Mouse (Mus musculus) left cerebral cortex, postnatal 25 days (tissue): ENCODE results near the gene Spry1. TPM values are rescaled to one million over a fixed set of nuclear protein-coding genes. Genes with fewer than 3 reads are reported as not detected.
"Not testable (repeated sequence)": the region's sequence is repeated elsewhere in the genome, so short reads cannot be mapped to it uniquely, and the experiment has no call there.

ENCODE experiments used
- DNase-seq, 2 experiments: peaks; one replicate each; pipeline ENCODE4 v3.0.0; 2022; ENCODE audit warnings: low spot score in 2 of 2, mixed read lengths in 1 of 2
- intact Hi-C: fragments of 180-260 bp; cut with DNase I; formaldehyde crosslinking; loops from one replicate; pipeline ENCODE4 v1.15.1; 2025
- total RNA-seq, 2 experiments: library from RNA; stranded (reverse); gene quantifications; 2 replicates each; pipeline ENCODE4 v1.2.3; 2021

Gene Spry1
- 10 to 100 TPM; 12.0 to 12.2 TPM for total RNA-seq

DNA sequence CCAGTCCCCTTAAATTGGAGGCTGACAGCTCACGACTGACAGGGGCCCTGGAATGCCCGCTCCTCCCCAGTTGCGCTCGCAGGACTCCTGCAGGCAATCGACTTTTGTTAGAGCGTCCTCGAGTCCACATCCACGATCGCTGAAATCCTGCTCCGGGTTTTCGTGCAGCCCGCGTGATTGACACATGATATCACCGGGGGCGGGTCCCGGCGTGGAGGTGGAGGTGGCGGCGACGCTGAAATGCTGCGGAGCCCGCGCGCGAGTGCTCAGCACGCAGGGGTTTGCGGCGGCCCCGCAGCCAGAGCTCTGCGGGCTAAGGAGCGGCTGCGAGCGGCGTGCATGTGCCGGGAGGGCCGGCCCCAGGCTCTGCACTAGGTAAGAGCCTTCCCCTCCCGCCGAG lies at the start of gene Spry1:
TSS of gene Spry1 (plus strand) at position 258 of the 400 bp plus-strand sequence.
- peak; percentile 96 to 97 for DNase-seq
- intact Hi-C loops, result loop anchor here (1.0 to 5.0 kb wide), 6 partner anchors 48 to 313 kb away; no protein-coding TSS in a partner anchor

DNA sequence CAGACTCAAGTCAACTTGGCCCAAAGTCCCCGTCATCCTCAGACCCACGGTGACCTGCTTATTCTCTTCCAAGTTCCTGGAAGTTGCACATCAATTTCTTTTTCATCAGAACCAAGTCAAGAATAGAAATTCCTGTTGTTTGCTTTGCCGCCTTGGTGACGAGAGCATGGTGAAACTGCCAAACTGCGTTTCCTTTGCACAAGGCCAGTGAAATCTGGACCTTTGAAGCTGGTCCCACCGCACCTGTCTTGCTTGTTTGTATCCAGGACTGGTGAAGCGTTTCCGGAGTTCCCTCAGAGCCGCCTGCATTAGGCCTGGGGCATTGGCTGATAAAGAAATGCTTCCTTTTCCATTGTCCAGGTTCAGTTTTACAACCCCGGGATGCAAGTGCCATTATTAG lies 44.0 kb upstream of the Spry1 start:
- DNase-seq, result no peak
- intact Hi-C loops, result no loop called here

DNA sequence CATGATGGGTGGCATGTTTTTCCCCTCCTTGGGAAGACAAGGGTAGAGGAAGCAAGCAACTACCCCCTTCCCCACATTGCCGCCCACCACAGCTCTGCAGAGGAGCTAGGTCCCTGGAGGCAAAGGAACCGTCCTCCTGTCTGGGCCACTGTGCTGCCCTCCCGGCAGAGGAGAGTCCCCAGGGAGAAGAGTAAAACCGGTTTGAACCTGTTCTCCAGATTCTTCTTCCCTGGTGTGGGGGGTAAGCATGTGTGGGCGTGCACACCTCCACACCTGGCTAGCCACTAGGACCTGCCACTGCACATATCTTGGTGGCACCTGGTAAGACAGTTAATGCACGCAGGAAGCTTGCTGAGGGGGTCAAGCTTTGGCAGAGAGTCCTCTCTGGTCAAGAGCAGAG lies 43.2 kb upstream of the Spry1 start:
- DNase-seq, result no peak
- intact Hi-C loops, result no loop called here

DNA sequence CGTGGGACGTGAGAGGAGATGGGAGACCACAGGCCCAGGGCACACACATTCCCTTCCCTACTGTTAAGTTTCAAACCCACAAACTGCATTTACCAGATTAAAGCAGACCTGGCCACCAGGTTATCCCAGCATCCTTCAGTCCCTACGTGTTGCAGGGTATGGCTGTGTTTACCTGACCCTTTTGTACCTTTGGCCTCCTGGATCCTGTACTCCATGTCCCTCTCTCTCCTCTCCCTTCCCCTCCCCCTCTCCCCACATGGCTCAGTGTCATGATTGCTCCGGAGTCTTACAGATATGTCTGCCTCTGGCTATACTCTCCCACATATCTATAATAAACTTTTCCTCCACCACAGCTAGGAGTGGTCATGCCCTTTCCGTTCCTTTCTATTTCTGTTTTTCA lies 42.5 kb upstream of the Spry1 start:
- intact Hi-C loops, result no loop called here

DNA sequence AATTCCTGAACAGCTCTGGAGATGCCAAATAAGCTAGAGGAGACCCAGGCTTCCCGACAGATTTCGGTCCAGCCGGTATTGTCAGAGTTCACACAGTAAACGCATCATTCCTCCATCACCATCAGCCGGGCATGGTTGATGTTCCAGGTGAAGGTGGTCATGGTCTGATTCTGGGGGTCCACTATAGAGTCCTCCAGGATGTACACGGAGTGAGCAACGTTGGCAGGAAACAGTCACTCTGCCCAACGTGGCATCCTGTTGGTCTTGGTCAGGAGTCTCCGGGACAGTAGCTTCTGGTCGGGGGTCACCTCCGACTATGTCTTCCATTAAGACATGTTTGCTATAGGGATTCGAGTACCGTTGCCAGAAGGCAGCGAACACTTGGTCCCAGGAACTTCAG lies 40.1 kb upstream of the Spry1 start:
- DNase-seq, intact Hi-C loops: not testable (repeated sequence)

More for the DNA sequence above, 42.5 kb upstream of the Spry1 start:
- no peak for DNase-seq

DNA sequence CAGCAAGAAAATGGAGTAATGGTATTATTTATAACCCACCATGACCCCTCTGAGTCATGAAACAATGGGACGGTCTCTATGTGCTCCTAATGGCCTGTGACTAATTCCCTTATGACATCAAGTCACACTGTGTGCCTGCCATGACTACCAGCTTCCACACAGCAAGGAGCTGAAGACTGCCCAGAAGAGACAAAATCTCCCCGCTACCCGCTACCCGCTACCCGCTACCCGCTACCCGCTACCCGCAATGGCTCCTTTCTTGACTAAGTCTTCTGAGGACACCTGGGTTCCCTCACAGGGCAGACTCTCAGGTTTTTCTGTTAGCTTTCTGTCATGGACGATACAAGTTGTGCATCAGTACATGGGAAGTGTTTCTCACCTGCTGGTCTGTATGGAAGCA lies 37.4 kb upstream of the Spry1 start:
- intact Hi-C loops, result no loop called here
- no peak for DNase-seq

DNA sequence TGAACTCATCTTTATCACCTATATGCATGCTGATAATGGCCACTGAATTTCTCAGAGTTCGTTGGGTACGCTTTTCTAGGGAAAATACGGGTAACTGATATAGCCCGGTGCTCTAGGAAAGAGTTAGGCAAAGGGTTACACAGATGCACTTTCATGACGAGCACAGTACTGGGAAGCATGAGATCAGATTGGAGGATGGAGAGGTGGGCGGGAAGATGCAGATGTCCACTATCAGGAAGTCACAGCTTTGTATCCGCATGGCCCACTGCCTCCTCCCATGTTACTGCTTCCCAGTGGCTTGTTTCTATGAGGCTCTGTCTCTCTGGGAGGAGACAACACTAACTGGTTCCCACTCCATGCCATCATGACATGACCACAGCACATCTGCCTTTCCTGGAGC lies 36.9 kb upstream of the Spry1 start:
- intact Hi-C loops, result no loop called here
- no peak for DNase-seq

DNA sequence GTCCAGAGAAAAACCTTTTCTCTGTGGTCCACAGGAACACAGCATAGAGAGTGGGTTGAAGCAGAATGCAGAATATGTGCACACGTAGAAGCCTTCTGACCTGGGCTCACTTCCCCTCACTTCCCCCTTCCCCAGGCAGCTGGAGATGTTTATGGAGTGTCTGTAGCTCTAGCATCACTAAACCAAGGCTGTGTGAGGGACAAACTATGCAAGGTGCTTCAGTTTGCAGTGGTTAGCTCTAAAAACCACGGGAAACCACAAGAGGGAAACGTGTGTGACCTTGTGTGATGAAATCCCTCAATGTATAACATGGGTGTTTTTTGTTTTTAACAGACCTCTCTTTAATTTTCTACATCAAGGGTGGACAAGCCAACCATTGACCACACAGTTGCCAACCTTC lies 36.2 kb upstream of the Spry1 start:
- intact Hi-C loops, result no loop called here
- DNase-seq, result no peak

DNA sequence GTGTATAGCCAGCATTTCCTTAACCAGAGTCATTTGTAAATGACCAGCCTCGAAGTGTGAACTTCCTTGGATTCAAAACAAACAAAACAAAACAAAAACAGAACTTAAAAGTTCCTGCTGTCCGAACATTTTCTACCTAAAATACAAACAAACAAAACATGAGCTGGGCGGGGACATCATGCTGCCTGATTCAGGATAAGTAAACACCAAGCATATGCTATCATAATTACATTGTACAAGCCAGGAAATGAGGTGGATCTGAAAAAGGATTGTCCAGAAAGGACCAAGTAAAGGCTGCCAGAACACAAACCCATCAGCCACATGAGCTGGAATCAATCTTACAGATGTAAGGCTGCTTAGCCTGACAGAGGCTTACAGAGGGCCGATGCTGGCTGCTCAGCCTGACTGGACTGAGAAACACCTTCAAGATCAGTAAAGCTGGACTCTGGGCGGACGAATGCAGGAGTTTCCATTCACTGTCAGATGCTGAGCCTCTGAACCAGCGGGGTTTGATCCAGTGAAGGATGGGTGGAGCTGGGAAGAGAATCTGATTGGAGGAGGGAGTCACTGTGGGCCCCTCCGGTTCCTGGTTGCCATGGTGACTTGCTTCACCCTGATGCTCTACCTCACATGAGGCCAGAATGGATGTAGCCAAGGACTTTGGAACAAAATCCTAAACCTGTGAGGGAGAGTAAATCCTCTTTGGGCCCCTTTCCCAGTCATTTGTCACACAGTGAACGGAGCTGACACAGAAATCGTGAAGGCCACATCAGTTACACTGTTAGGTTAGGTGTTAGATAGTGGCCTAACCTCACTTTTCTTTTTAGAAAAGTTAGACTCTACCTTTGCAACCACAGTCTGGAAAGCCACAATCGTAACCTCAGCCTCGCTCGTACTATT lies 34.5 kb upstream of the Spry1 start:
- DNase-seq, result no peak
- intact Hi-C loops, result no loop called here

DNA sequence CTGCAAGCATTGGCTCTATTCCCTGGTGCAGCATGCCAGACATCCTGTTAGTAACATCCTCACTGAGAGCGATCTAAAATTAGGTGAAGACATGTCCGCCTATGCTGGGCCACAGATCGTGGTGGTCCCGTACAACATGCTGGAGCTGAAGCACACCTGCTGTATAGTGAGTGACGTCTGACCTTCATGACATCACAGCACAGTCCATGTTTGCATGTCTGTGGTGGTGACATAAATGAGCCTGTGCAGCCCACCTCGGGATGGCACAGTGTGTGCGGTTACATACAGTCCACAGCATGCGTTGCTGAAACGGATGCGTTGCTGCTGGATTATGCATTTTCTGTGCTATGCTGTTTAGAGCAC lies 33.9 kb upstream of the Spry1 start:
- intact Hi-C loops, result no loop called here
- peak in 1 of 2 experiments; percentile 30 for DNase-seq

DNA sequence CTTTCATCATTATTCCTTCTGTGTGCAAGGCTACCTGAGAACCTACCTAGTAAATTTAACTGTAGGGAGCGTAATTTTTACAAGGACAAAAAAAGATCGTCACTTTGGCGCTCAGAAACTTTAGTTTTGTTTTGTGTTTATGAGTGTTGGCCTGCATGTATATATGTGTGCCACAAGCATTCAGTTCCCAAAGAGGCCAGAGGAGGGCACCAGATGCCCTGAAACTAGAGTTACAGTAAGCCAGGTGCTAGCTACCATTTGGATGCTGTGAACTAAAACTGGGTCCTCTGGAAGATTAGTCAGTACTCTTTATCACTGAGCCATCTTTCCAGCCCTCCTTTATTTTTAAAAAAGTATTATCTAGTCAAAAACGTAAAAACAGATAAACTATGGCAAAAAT lies 30.8 kb upstream of the Spry1 start:
- DNase-seq, result no peak

DNA sequence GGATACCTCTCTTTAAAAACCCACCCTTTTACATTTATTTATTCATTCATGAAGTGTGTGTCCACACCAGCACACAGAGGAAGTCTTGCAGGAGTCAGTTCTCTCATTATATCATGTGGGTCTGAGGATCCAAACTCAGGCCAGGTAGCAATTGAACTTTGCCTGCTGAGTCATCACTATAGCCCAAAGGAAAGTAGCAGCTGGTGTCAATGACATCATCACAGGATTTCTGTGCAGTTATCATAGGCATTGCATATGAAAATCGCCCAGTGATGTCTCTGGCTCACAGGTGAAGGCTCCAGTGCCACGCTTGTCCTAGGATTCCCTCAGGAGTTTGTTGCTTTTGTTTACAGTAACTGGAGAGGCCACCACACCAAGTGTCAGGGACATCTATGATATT lies 29.1 kb upstream of the Spry1 start:
- no peak for DNase-seq
- intact Hi-C loops, result no loop called here

More for the DNA sequence above, 30.8 kb upstream of the Spry1 start:
- intact Hi-C loops, result no loop called here

DNA sequence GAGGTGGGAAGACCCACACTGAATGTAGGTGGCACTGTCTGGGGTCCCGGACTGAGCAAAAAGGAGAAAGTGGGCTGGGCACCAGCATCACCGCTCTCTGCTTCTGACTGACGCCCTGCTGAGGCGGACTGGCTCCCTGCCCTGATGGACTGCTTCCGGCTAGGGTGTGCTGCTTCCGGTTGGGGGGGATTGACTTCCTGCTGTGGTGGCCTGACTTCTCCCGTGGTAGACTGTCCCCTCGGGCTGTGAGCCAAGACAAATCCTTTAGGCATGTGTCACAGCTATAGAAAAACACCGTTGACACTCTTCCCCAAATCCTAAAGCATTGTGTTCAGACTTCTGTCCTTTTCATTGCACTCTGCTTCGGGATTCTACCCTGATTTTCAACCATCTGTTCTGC lies 26.0 kb upstream of the Spry1 start:
- no peak for DNase-seq
- intact Hi-C loops, result no loop called here

DNA sequence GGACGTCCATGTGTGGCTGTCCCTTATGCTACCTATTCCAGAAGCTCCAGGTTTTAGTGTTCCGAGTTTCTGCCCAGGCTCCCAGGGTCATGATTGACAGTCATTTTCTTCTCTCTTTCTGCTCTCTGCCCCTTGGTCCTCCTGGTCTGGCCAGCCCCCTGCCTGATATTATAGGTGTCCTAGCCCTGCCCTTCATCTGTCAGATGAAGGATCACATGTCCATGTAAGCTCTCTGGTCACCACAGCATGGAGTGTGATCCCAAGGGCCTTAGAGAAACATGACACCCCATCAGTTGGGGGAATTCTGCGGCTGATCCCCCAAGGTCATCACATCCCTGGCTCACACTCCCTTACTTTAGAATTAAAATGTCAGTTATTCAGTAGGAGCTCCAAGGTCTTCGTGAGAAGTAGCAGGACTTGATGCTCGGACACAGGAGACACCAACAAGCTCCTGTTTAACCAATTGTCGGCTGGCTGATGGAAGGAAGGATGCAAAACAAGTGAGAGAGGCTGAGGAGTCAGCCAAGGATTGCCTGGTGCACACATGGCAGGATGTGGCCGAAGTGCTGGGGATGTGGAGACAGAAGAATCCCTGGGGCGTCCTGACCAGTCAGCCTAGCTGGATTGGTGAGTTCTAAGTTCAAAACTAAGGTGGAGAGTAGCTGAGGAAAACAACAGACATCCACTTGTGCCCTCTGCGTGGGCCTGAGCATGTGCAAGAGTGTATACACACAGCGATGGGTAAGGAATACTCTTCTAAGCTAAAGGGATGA lies 24.7 kb upstream of the Spry1 start:
- DNase-seq, result no peak
- intact Hi-C loops, result no loop called here

DNA sequence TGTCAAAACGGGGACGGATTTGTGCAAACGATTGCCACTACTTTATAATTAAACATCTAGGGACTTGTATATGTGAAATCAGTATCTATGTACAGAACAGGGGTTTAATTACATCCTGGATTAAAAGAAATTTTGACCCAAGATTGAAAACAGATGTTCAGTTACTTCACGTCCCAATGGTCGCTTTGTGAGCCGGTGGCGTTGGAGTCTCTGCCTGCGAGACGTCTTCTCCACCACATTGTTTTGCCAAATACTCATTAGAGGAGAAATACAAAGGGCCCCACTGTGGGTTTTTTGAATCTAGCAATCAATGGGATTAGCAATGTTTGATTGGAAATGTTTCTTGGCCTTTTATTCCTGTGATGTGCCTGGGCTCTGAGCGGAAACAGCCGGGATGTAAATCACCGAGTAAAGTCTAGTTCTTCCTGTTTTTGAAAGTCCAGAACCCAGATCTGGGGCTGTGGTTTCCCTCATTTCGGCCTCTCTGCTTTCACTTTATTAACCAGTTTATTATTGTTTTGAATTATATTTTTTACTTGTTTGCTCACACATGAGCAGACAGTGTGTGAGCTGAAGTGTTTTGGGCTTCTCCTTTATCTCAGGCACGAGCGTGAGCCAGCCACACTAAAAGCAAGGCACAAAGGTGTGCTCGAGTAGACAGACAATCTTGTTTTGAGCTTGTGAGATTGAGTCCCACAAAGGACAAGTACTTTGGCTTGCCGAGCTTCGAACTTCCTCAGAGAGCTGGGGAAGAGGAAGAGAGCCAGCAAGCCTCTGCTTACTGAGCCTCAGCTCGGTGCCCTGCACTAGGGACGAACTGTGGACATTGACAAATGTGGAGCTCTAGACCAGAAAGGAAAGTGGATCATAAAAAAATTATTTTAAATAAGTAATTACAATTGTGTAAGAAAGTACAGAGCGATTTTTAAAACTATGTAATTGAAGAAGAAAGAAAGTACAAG lies 22.9 kb upstream of the Spry1 start:
- intact Hi-C loops, result no loop called here

DNA sequence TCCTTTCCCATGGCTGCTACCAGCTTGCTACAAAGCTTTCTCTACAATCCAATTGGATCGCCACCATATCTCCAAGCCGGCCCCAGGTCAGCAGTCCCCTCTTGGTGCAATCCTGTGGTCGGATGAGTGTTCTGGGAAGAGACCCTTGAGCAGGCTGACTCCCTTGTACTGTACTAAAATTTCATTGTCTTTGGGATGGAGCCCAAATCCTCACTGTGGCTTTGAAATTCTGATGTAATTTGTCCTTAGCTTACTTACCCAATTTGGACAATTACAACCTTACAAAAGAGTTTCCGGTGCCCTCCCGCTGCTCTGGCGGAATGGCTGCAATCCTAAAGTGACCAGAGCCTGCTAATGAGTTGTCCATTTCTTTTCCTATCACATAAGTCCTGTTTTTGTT lies 7.5 kb upstream of the Spry1 start:
- intact Hi-C loops, result loop anchor here (5.0 kb wide), 3 partner anchors 160 to 590 kb away; no protein-coding TSS in a partner anchor
- DNase-seq, result no peak

More for the DNA sequence above, 22.9 kb upstream of the Spry1 start:
- DNase-seq, result no peak

DNA sequence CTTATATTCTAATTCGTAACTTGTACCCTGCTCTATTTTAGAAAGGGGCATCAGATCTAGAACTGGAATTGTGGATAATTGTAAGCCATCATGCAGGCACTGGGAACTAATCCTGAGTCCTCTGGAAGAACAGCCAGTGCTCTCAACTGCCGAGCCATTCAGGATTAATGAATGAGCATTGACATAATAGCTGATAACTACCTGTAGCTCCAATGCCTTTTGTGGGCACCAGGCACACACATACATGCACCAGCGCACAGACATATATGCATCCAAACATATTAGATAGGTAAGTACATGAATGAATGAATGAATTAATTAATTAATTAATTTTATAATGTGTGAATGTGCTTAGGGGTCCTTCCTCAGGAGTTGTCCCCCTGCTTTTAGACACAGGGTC lies 7.0 kb upstream of the Spry1 start:
- intact Hi-C loops, result loop anchor here (5.0 kb wide), 3 partner anchors 160 to 590 kb away; no protein-coding TSS in a partner anchor

DNA sequence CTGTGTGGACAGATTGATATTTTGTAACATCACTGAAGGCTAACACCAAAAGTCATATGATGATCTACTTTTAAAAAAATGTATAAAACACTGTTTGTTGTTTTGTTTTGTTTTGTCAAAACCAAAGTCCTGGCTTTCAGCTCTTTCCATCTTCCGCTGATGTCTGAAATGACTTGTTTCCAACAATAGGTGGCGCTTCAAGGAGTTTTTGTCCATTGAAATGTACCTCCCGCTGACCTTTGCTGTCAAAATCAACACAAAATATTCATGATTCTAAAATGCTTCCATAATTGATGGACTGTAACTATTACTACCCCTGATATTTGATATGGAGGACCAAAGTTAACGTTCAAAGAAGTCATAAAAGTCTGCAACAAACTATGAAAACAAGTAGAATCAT lies 5.1 kb upstream of the Spry1 start:
- intact Hi-C loops, result loop anchor here (5.0 kb wide), 3 partner anchors 162 to 588 kb away; no protein-coding TSS in a partner anchor
- DNase-seq, result no peak

More for the DNA sequence above, 7.0 kb upstream of the Spry1 start:
- DNase-seq, result no peak

DNA sequence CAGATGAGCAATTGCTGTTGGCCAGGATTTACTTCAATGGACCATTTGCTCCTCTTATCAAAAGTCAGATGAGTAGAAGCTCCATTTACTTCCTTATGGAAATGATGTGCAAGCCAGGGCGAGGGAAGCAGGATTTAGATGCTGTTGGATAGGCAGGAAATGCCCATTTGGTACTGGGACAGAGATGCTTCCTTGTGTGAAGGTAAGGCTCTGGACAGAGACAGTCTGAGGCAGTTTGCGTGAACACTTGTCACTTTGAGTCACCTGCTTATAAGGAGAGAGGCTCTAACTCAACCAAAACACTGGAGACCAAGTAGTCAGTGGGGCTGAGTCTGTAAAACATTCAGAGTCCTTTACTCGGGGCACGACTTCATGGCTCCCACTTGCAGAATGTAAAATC lies 2.8 kb upstream of the Spry1 start:
- intact Hi-C loops, result no loop called here
- DNase-seq, result no peak
